Mouse (Mus musculus) midbrain, embryonic 15.5 days (tissue): ENCODE data around the gene Ankrd39. TPM values are rescaled to one million over a fixed set of nuclear protein-coding genes. Genes with fewer than 3 reads are reported as not detected.

ENCODE experiments used
- ATAC-seq: fragments of 200-750 bp; cut with Nextera tagmentation; replicated peaks from 2 replicates; pipeline ENCODE4 v1.8.0; 2017; ENCODE audit warnings: moderate TSS enrichment
- H3K27ac ChIP-seq: fragments of 300-500 bp; sonication (generic); 2 replicates; pipeline ENCODE4 v1.5.1; 2015; ENCODE audit warnings: mild to moderate bottlenecking, inconsistent platforms
- H3K27me3 ChIP-seq: fragments of 300-500 bp; sonication (generic); replicated peaks from 2 replicates; pipeline ENCODE4 v1.6.1; 2015; ENCODE audit warnings: inconsistent platforms
- H3K36me3 ChIP-seq: fragments of 300-500 bp; sonication (generic); replicated peaks from 2 replicates; pipeline ENCODE4 v1.6.1; 2015; ENCODE audit warnings: inconsistent platforms
- H3K4me1 ChIP-seq: fragments of 300-500 bp; sonication (generic); 2 replicates; pipeline ENCODE4 v1.6.1; 2015; ENCODE audit warnings: inconsistent platforms
- H3K4me2 ChIP-seq: fragments of 300-500 bp; sonication (generic); 2 replicates; pipeline ENCODE4 v1.6.1; 2015; ENCODE audit warnings: inconsistent platforms, mild to moderate bottlenecking, moderate library complexity
- H3K4me3 ChIP-seq: fragments of 300-500 bp; sonication (generic); 2 replicates; pipeline ENCODE4 v1.5.1; 2015; ENCODE audit warnings: mild to moderate bottlenecking, inconsistent platforms
- H3K9ac ChIP-seq: fragments of 300-500 bp; sonication (generic); 2 replicates; pipeline ENCODE4 v1.6.1; 2015; ENCODE audit warnings: mild to moderate bottlenecking, inconsistent platforms
- H3K9me3 ChIP-seq: fragments of 300-500 bp; sonication (generic); 2 replicates; pipeline ENCODE4 v1.6.1; 2016; ENCODE audit warnings: inconsistent platforms
- WGBS: fragments of 180-500 bp; shearing (Covaris S2); methylation state at CpG from one replicate; pipeline ENCODE4 v1.1.7; 2015; ENCODE audit warnings: mixed read lengths; 5-methylcytosine and 5-hydroxymethylcytosine counted together
- microRNA-seq: library from miRNA; unstranded; fragments of <30 nt; microRNA quantifications from one replicate; pipeline ENCODE4, GENCODE M21; 2016
- polyA plus RNA-seq: library from polyadenylated mRNA; unstranded; fragments of >200 nt; fragmentation: Nextera tagmentation; extraction: Ambion mirVana; gene quantifications from 2 replicates; pipeline ENCODE4 v1.2.1, GENCODE M21; 2015

Gene Ankrd39
- polyA plus RNA-seq, 1 experiment from 2014 or later, result 32.5 TPM

- no peak overlapping the region for H3K27ac ChIP-seq
- no peak overlapping the region for H3K4me3 ChIP-seq
- no peak overlapping the region for H3K9ac ChIP-seq
- H3K4me2 ChIP-seq, result no peak overlapping the region
- no peak for ATAC-seq
- H3K36me3 ChIP-seq, result no peaks in the 10 kb centered on the region
- no peaks in the 10 kb centered on the region for H3K9me3 ChIP-seq
- WGBS, result 66% methylated on average over 6 of the region's 6 CpGs
- H3K27me3 ChIP-seq, result no peaks in the 10 kb centered on the region
- no peaks in the 10 kb centered on the region for H3K4me1 ChIP-seq
Measured at GRCm38 (mm10) chr1:36489661-36490060, 57.6 kb downstream of the Ankrd39 start.

Small RNAs within 50 kb of the gene (microRNA-seq; reads per million reads assigned to microRNA genes)
- gene Gm47280, result not detected

Other genes with a start within 250 kb of the Ankrd39 start
- gene Arid5a, start 239.7 kb downstream of the Ankrd39 start, polyA plus RNA-seq, result 3.1 and 3.4 TPM in 2 replicates
- 44.4 and 44.9 TPM in 2 replicates for gene Kansl3, start 178.3 kb downstream of the Ankrd39 start, polyA plus RNA-seq
- gene Fer1l5, start 175.2 kb downstream of the Ankrd39 start, polyA plus RNA-seq, result 2.6 TPM in 2 replicates
- gene Lman2l, start 102.2 kb downstream of the Ankrd39 start, polyA plus RNA-seq, result 67.3 and 74.5 TPM in 2 replicates
- 11.0 and 11.1 TPM in 2 replicates for gene Cnnm4, start 75.8 kb downstream of the Ankrd39 start, polyA plus RNA-seq
- 5.2 and 5.8 TPM in 2 replicates for gene Cnnm3, start 35.6 kb downstream of the Ankrd39 start, polyA plus RNA-seq
- gene Ankrd23, start 10.6 kb downstream of the Ankrd39 start, polyA plus RNA-seq, result 19.0 and 23.5 TPM in 2 replicates
- gene Gm42417, start 8.0 kb downstream of the Ankrd39 start, polyA plus RNA-seq, result 0.33 and 0.81 TPM in 2 replicates
- 34.3 and 37.4 TPM in 2 replicates for gene Sema4c, start 10.9 kb upstream of the Ankrd39 start, polyA plus RNA-seq
- not detected in 2 replicates for gene Fam178b, start 135.7 kb upstream of the Ankrd39 start, polyA plus RNA-seq
- gene Cox5b, start 144.0 kb upstream of the Ankrd39 start, polyA plus RNA-seq, result 612 and 618 TPM in 2 replicates
- gene 4933424G06Rik, start 162.7 kb upstream of the Ankrd39 start, polyA plus RNA-seq, result 0.84 and 1.1 TPM in 2 replicates
- 110 and 112 TPM in 2 replicates for gene Actr1b, start 167.0 kb upstream of the Ankrd39 start, polyA plus RNA-seq
- gene Zap70, start 214.4 kb upstream of the Ankrd39 start, polyA plus RNA-seq, result 1.8 and 2.7 TPM in 2 replicates